Mouse (Mus musculus) embryonic facial prominence, embryonic 12.5 days (tissue): Measurements from ENCODE around the gene Wdr6. TPM values are rescaled to one million over a fixed set of nuclear protein-coding genes. Genes with fewer than 3 reads are reported as not detected.
"Not testable (repeated sequence)": the region's sequence is repeated elsewhere in the genome, so short reads cannot be mapped to it uniquely, and the experiment has no call there.

Experiments used
- ATAC-seq: fragments of 200-750 bp; cut with Nextera tagmentation; 2 replicates; pipeline ENCODE4 v1.8.0; 2017; ENCODE audit not compliant: insufficient number of reproducible peaks, insufficient read depth, low FRiP score, low TSS enrichment
- H3K27ac ChIP-seq: fragments of 300-500 bp; sonication (generic); 2 replicates; pipeline ENCODE4 v1.5.1; 2016; ENCODE audit warnings: mild to moderate bottlenecking
- H3K27me3 ChIP-seq: fragments of 300-500 bp; sonication (generic); 2 replicates; pipeline ENCODE4 v1.6.1; 2016; ENCODE audit warnings: mild to moderate bottlenecking, moderate library complexity
- H3K36me3 ChIP-seq: fragments of 300-500 bp; sonication (generic); 2 replicates; pipeline ENCODE4 v1.6.1; 2016; ENCODE audit warnings: mild to moderate bottlenecking
- H3K4me1 ChIP-seq: fragments of 300-500 bp; sonication (generic); 2 replicates; pipeline ENCODE4 v1.6.1; 2016
- H3K4me2 ChIP-seq: fragments of 300-500 bp; sonication (generic); replicated peaks from 2 replicates; pipeline ENCODE4 v1.6.1; 2016; ENCODE audit warnings: mild to moderate bottlenecking, moderate library complexity
- H3K4me3 ChIP-seq: fragments of 300-500 bp; sonication (generic); 2 replicates; pipeline ENCODE4 v1.5.1; 2016; ENCODE audit warnings: mild to moderate bottlenecking
- H3K9ac ChIP-seq: fragments of 300-500 bp; sonication (generic); 2 replicates; pipeline ENCODE4 v1.6.1; 2016; ENCODE audit warnings: mild to moderate bottlenecking, moderate library complexity
- H3K9me3 ChIP-seq: fragments of 300-500 bp; sonication (generic); 2 replicates; pipeline ENCODE4 v1.6.1; 2016; ENCODE audit warnings: mild to moderate bottlenecking, moderate library complexity
- WGBS: fragments of 180-500 bp; shearing (Covaris S2); methylation state at CpG from one replicate; pipeline ENCODE4 v1.1.7; 2016; 5-methylcytosine and 5-hydroxymethylcytosine counted together
- polyA plus RNA-seq: library from polyadenylated mRNA; unstranded; fragments of >200 nt; fragmentation: Nextera tagmentation; extraction: Ambion mirVana; gene quantifications from 2 replicates; pipeline ENCODE4 v1.2.1, GENCODE M21; 2016

Gene Wdr6
- polyA plus RNA-seq = 215 and 220 TPM in 2 replicates

GRCm38 (mm10) chr9:108578545-108579343 lies at the start of gene Wdr6:
Gene Wdr6 (minus strand): TSS chr9:108578739.
- H3K9me3 ChIP-seq = no peaks in the 10 kb centered on the region
- peaks cover 32% of the 10 kb centered on the region for H3K36me3 ChIP-seq
- H3K4me1 ChIP-seq = peaks cover 51% of the 10 kb centered on the region
- H3K27me3 ChIP-seq = no peaks in the 10 kb centered on the region
- peak within 1 kb of the TSS; percentile 89 for H3K9ac ChIP-seq
- H3K27ac ChIP-seq = peak within 1 kb of the TSS; percentile 91
- peak within 1 kb of the TSS; percentile 90 for H3K4me3 ChIP-seq
- peak; percentile 95 for ATAC-seq
- 6% methylated on average over 51 of the region's 51 CpGs for WGBS
- H3K4me2 ChIP-seq = peak within 1 kb of the TSS; percentile 70

- Histone ChIP-seq H3K36me3 (peaks cover 14% of the 10 kb centered on the region; the same call in 1 of the 2 replicates), H3K4me3 (no peak overlapping the region), H3K27ac (no peak overlapping the region), H3K9me3 (no peaks in the 10 kb centered on the region), H3K4me1 (no peaks in the 10 kb centered on the region), H3K4me2 (no peak overlapping the region), H3K27me3 (no peaks in the 10 kb centered on the region), H3K9ac (no peak overlapping the region)
- 81% methylated on average over 4 of the region's 4 CpGs for WGBS
- no peak for ATAC-seq
Measured at GRCm38 (mm10) chr9:108628141-108628540, 49.6 kb upstream of the Wdr6 start.

DNA sequence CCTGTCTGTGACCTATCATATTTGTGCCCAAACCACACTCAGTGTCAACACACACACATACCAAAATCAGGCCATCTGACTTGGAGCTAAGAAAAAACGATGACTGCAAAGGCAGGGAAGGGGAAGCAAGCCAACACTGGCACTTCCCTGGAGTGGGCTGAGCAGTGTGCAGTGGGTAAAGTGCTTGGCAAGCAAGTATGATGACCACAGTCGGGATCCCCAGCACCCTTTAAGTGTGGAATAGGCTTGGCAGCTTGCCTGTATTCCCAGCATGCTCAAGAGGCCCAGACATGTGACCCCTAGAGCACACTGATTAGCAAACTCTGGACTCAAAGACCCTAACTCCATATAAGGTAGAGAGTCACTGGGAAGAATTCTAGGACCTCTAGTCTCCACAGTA lies 48.0 kb upstream of the Wdr6 start:
- WGBS = 89% methylated on average over 2 of the region's 2 CpGs
- no peaks in the 10 kb centered on the region for H3K27me3 ChIP-seq
- H3K4me1 ChIP-seq = no peaks in the 10 kb centered on the region
- peaks cover 14% of the 10 kb centered on the region; the same call in 1 of the 2 replicates for H3K36me3 ChIP-seq
- H3K4me3 ChIP-seq = no peak overlapping the region
- H3K4me2 ChIP-seq = no peak overlapping the region
- H3K9me3 ChIP-seq = no peaks in the 10 kb centered on the region
- no peak for ATAC-seq
- no peak overlapping the region for H3K27ac ChIP-seq
- no peak overlapping the region for H3K9ac ChIP-seq

DNA sequence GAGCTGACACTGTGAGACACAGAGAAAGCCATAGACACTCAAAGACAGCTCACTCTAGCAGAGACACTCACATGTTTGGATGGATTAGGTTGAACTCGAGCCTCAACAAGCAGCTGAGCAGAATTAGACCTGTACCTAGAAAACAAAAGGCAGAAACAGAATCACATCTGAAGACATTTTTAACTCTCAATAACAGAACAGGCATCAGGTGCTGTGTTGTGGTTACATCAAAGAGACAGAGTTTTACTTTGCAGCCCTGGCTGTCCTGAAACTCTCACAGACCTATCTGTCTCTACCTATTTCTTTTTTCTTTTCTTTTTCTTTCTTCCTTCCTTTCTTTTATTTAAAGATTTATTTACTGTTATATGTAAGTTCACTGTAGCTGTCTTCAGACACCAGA lies 38.8 kb upstream of the Wdr6 start:
- Histone ChIP-seq H3K4me3 (no peak overlapping the region), H3K36me3 (peaks cover 59% of the 10 kb centered on the region), H3K27me3 (no peaks in the 10 kb centered on the region), H3K4me2 (no peak overlapping the region), H3K27ac (no peak overlapping the region), H3K9me3 (no peaks in the 10 kb centered on the region), H3K4me1 (no peaks in the 10 kb centered on the region), H3K9ac (no peak overlapping the region)
- WGBS = 84% methylated on average over 1 of the region's 1 CpGs
- ATAC-seq = no peak

GRCm38 (mm10) chr9:108611488-108611887 lies 32.9 kb upstream of the Wdr6 start:
- no peaks in the 10 kb centered on the region for H3K27me3 ChIP-seq
- WGBS = 94% methylated on average over 10 of the region's 10 CpGs
- no peak overlapping the region for H3K27ac ChIP-seq
- H3K9ac ChIP-seq = no peak overlapping the region
- ATAC-seq = no peak
- peaks cover 84% of the 10 kb centered on the region for H3K36me3 ChIP-seq
- no peaks in the 10 kb centered on the region for H3K4me1 ChIP-seq
- H3K4me2 ChIP-seq = no peak overlapping the region
- H3K9me3 ChIP-seq = no peaks in the 10 kb centered on the region
- no peak overlapping the region for H3K4me3 ChIP-seq

- WGBS = 85% methylated on average over 4 of the region's 4 CpGs
- H3K9me3 ChIP-seq = no peaks in the 10 kb centered on the region
- H3K27ac ChIP-seq = no peak overlapping the region
- no peaks in the 10 kb centered on the region for H3K27me3 ChIP-seq
- ATAC-seq = no peak
- no peak overlapping the region for H3K4me3 ChIP-seq
- H3K4me1 ChIP-seq = no peaks in the 10 kb centered on the region
- peaks cover 87% of the 10 kb centered on the region for H3K36me3 ChIP-seq
- H3K4me2 ChIP-seq = no peak overlapping the region
- no peak overlapping the region for H3K9ac ChIP-seq
Measured at GRCm38 (mm10) chr9:108608889-108609288, 30.4 kb upstream of the Wdr6 start.

- not testable (repeated sequence) for H3K4me3 ChIP-seq, H3K4me2 ChIP-seq, ATAC-seq, H3K27ac ChIP-seq, H3K9me3 ChIP-seq, H3K4me1 ChIP-seq, H3K9ac ChIP-seq, H3K27me3 ChIP-seq
- H3K36me3 ChIP-seq = peaks cover 87% of the 10 kb centered on the region
- WGBS = 97% methylated on average over 5 of the region's 5 CpGs
Measured at GRCm38 (mm10) chr9:108607929-108608328, 29.4 kb upstream of the Wdr6 start.

DNA sequence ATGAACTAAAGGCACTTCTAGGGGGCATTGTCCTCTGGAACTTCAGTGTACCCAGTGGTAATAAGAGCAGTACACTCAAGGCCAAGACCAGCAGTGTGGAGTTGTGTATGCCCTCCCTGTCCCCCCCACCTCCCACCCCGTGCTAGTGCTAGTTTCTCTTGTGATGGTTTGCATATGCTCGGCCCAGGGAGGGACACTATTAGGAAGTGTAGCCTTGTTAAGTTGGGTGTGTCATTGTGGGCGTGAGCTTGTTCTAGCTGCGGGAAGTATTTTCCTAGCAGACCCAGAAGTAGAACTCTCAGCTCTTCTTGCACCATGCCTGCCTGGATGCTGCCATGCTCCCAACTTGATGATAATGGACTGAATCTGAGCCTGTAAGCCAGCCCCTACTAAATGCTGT lies 23.4 kb upstream of the Wdr6 start:
- no peak for ATAC-seq
- 86% methylated on average over 4 of the region's 4 CpGs for WGBS

DNA sequence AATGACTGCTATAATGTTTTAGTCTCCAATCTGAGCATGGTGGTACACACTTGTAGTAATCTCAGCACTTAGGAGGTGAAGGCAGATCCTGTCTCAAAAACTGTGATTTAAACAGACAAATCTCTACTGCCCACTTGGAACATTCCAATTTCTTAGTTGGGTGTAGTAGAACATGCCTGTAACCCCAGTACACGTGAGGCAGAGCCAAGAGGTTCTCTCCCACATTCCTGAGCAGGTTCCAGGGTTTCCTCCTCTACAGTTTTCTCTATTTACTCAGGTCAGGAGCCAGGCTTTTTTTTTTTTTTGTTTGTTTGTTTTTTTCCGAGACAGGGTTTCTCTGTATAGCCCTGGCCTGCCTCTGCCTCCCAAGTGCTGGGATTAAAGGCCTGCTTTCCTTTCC lies 21.5 kb upstream of the Wdr6 start:
- H3K27me3 ChIP-seq = no peaks in the 10 kb centered on the region
- H3K36me3 ChIP-seq = peaks cover 33% of the 10 kb centered on the region
- H3K4me1 ChIP-seq = peaks cover 2% of the 10 kb centered on the region; the same call in 1 of the 2 replicates
- H3K9me3 ChIP-seq = no peaks in the 10 kb centered on the region
- no peak overlapping the region for H3K27ac ChIP-seq
- 56% methylated on average over 2 of the region's 2 CpGs for WGBS
- no peak overlapping the region for H3K4me2 ChIP-seq
- H3K4me3 ChIP-seq = no peak overlapping the region
- H3K9ac ChIP-seq = no peak overlapping the region
- no peak for ATAC-seq

More for the DNA sequence above, 23.4 kb upstream of the Wdr6 start:
- H3K36me3 ChIP-seq = peaks cover 45% of the 10 kb centered on the region
- no peak overlapping the region for H3K4me3 ChIP-seq
- no peak overlapping the region for H3K4me2 ChIP-seq
- no peaks in the 10 kb centered on the region for H3K9me3 ChIP-seq
- peaks cover 2% of the 10 kb centered on the region; the same call in 1 of the 2 replicates for H3K4me1 ChIP-seq
- H3K27ac ChIP-seq = no peak overlapping the region
- H3K9ac ChIP-seq = no peak overlapping the region
- H3K27me3 ChIP-seq = no peaks in the 10 kb centered on the region

- 74% methylated on average over 4 of the region's 4 CpGs for WGBS
- no peak overlapping the region for H3K9ac ChIP-seq
- no peaks in the 10 kb centered on the region for H3K9me3 ChIP-seq
- no peak overlapping the region for H3K27ac ChIP-seq
- no peaks in the 10 kb centered on the region for H3K27me3 ChIP-seq
- H3K4me3 ChIP-seq = no peak overlapping the region
- H3K4me2 ChIP-seq = no peak overlapping the region
- H3K36me3 ChIP-seq = peaks cover 25% of the 10 kb centered on the region
- peaks cover 2% of the 10 kb centered on the region; the same call in 1 of the 2 replicates for H3K4me1 ChIP-seq
- ATAC-seq = no peak
Measured at GRCm38 (mm10) chr9:108599021-108599566, 20.6 kb upstream of the Wdr6 start.

DNA sequence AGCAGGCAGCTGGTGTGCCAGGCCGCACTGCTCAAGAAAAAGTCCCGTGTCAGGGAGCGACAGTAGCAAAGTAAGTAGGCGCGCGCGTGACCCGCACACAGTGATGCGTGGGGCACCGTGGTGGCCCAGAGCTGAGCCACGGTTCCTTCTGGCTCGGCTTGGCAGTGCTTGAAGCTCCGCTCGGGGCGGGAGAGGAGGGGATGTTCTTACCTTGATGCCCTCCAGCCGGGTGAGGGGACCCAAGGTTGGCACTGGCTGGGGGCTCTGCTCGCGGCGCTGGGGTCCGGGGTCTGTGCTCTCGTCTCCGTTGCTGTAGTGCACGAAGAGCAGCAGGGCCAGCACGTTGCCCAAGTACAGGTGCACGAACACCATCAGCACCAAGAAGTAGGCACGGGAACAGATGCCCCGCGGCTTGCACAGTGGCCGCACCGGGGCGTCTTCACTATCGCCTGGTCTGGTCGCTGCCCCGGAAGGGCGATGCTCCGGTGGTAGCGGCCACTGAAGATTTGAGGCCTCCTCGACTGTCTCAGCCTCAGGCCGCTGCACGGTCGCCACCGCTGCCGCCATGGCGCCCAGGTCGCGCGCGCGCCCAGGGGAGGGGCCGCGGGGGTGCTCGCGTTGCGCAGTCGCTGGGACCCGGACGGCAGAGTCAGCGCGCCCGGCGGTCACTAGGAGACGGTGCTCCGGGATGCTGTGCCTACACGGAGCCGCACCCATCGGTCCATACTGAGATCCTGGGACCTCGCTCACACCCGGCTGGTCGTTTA lies 18.6 kb upstream of the Wdr6 start, which contains the start of gene P4htm:
TSS of gene P4htm (minus strand) at position 670 of the 767 bp plus-strand sequence.
- peak within 1 kb of the TSS; percentile 69 for H3K4me3 ChIP-seq
- no peaks in the 10 kb centered on the region for H3K27me3 ChIP-seq
- no peaks in the 10 kb centered on the region for H3K9me3 ChIP-seq
- peak within 1 kb of the TSS; percentile 91 for H3K4me2 ChIP-seq
- WGBS = 3% methylated on average over 69 of the region's 69 CpGs
- 0 out of 2 replicates have a peak, but pooled peaks cover 7% of the 10 kb centered on the region for H3K36me3 ChIP-seq
- peak; percentile 65 for ATAC-seq
- H3K4me1 ChIP-seq = peaks cover 2% of the 10 kb centered on the region; the same call in 1 of the 2 replicates
- H3K9ac ChIP-seq = peak within 1 kb of the TSS; percentile 83
- H3K27ac ChIP-seq = peak within 1 kb of the TSS; percentile 46
